Mouse (Mus musculus): ENCODE measurements around the gene Dhcr7. TPM values are rescaled to one million over a fixed set of nuclear protein-coding genes. Genes with fewer than 3 reads are reported as not detected.

Gene Dhcr7
- polyA plus RNA-seq, 1 experiment from 2014 or later: 10.8 TPM

- DNase-seq (ENCODE audit: low spot score) (no peak), ATAC-seq (no peak)
- TF ChIP-seq EP300 (IDR thresholded peaks at IDR 0.05): no peak
- no peak for TF ChIP-seq CTCF (IDR thresholded peaks at IDR 0.05)
- H3K4me3 ChIP-seq (ENCODE audit: low read depth, low read length): no peak overlapping the region
- H3K27ac ChIP-seq (ENCODE audit: low read length): no peak overlapping the region
- no peaks in the 10 kb centered on the region for H3K27me3 ChIP-seq (replicated peaks; ENCODE audit: insufficient read depth, low read length)
- H3K9ac ChIP-seq (replicated peaks; ENCODE audit: low read depth): no peak overlapping the region
- H3K4me2 ChIP-seq (replicated peaks; ENCODE audit: low read depth, low read length): no peak overlapping the region
- WGBS: 68% methylated on average over 4 of the region's 4 CpGs
- H3K9me3 ChIP-seq (ENCODE audit: low read length): no peaks in the 10 kb centered on the region
- H3K4me1 ChIP-seq (ENCODE audit: insufficient read depth, low read depth, low read length): no peaks in the 10 kb centered on the region
- H3K36me3 ChIP-seq (ENCODE audit: insufficient read depth, low read length): no peaks in the 10 kb centered on the region
Observed at GRCm38 (mm10) chr7:143868874-143869273, 45.9 kb downstream of the Dhcr7 start.

GRCm38 (mm10) chr7:143883717-143884116, 60.8 kb downstream of the Dhcr7 start:
- H3K9ac ChIP-seq (replicated peaks; ENCODE audit: low read depth): no peak overlapping the region
- no peak overlapping the region for H3K27ac ChIP-seq (ENCODE audit: low read length)
- WGBS: 75% methylated on average over 6 of the region's 6 CpGs

GRCm38 (mm10) chr7:143891146-143891545, 68.2 kb downstream of the Dhcr7 start:
- no peaks in the 10 kb centered on the region for H3K4me1 ChIP-seq (ENCODE audit: insufficient read depth, low read depth, low read length)
- H3K36me3 ChIP-seq (ENCODE audit: insufficient read depth, low read length): no peaks in the 10 kb centered on the region
- ATAC-seq: no peak
- WGBS: 83% methylated on average over 2 of the region's 2 CpGs
- no peak overlapping the region for H3K9ac ChIP-seq (replicated peaks; ENCODE audit: low read depth)
- no peak overlapping the region for H3K4me2 ChIP-seq (replicated peaks; ENCODE audit: low read depth, low read length)
- no peaks in the 10 kb centered on the region for H3K9me3 ChIP-seq (ENCODE audit: low read length)
- H3K27ac ChIP-seq (ENCODE audit: low read length): no peak overlapping the region
- TF ChIP-seq EP300 (IDR thresholded peaks at IDR 0.05) (no peak), CTCF (IDR thresholded peaks at IDR 0.05) (no peak)
- no peak overlapping the region for H3K4me3 ChIP-seq (ENCODE audit: low read depth, low read length)
- DNase-seq (ENCODE audit: low spot score): no peak
- H3K27me3 ChIP-seq (replicated peaks; ENCODE audit: insufficient read depth, low read length): no peaks in the 10 kb centered on the region

More at GRCm38 (mm10) chr7:143883717-143884116, 60.8 kb downstream of the Dhcr7 start:
- Histone ChIP-seq H3K27me3 (replicated peaks; ENCODE audit: insufficient read depth, low read length) (no peaks in the 10 kb centered on the region), H3K4me2 (replicated peaks; ENCODE audit: low read depth, low read length) (no peak overlapping the region), H3K4me1 (ENCODE audit: insufficient read depth, low read depth, low read length) (no peaks in the 10 kb centered on the region), H3K36me3 (ENCODE audit: insufficient read depth, low read length) (no peaks in the 10 kb centered on the region), H3K4me3 (ENCODE audit: low read depth, low read length) (no peak overlapping the region), H3K9me3 (ENCODE audit: low read length) (no peaks in the 10 kb centered on the region)
- no peak for TF ChIP-seq EP300 (IDR thresholded peaks at IDR 0.05)
- TF ChIP-seq CTCF (IDR thresholded peaks at IDR 0.05): no peak
- DNase-seq (ENCODE audit: low spot score) (no peak), ATAC-seq (no peak)

- WGBS: 74% methylated on average over 2 of the region's 2 CpGs
- no peaks in the 10 kb centered on the region for H3K4me1 ChIP-seq (ENCODE audit: insufficient read depth, low read depth, low read length)
Observed at GRCm38 (mm10) chr7:143892361-143892760, 69.4 kb downstream of the Dhcr7 start.

More at GRCm38 (mm10) chr7:143892361-143892760, 69.4 kb downstream of the Dhcr7 start:
- ATAC-seq (no peak), DNase-seq (ENCODE audit: low spot score) (no peak)
- no peak overlapping the region for H3K27ac ChIP-seq (ENCODE audit: low read length)
- H3K36me3 ChIP-seq (ENCODE audit: insufficient read depth, low read length): no peaks in the 10 kb centered on the region
- no peaks in the 10 kb centered on the region for H3K9me3 ChIP-seq (ENCODE audit: low read length)
- no peaks in the 10 kb centered on the region for H3K27me3 ChIP-seq (replicated peaks; ENCODE audit: insufficient read depth, low read length)
- H3K4me3 ChIP-seq (ENCODE audit: low read depth, low read length): no peak overlapping the region
- H3K9ac ChIP-seq (replicated peaks; ENCODE audit: low read depth): no peak overlapping the region
- TF ChIP-seq CTCF (IDR thresholded peaks at IDR 0.05) (no peak), EP300 (IDR thresholded peaks at IDR 0.05) (no peak)
- no peak overlapping the region for H3K4me2 ChIP-seq (replicated peaks; ENCODE audit: low read depth, low read length)

Small RNAs within 50 kb of the gene (microRNA-seq; reads per million reads assigned to microRNA genes)
- gene Gm22064: not detected

Other genes with a start within 250 kb of the Dhcr7 start
- 24.4 and 26.4 TPM in 2 replicates for gene Cars, start 223.1 kb upstream of the Dhcr7 start, polyA plus RNA-seq (2015; fragmentation: Nextera tagmentation; extraction: Ambion mirVana)
- 1.0 and 1.2 TPM in 2 replicates for gene Tnfrsf26, start 194.4 kb upstream of the Dhcr7 start, polyA plus RNA-seq (2015; fragmentation: Nextera tagmentation; extraction: Ambion mirVana)
- 4.6 and 5.3 TPM in 2 replicates for gene Tnfrsf22, start 173.5 kb upstream of the Dhcr7 start, polyA plus RNA-seq (2015; fragmentation: Nextera tagmentation; extraction: Ambion mirVana)
- gene Tnfrsf23, start 137.3 kb upstream of the Dhcr7 start, polyA plus RNA-seq (2015; fragmentation: Nextera tagmentation; extraction: Ambion mirVana): 2.2 and 3.0 TPM in 2 replicates
- 47.6 and 56.8 TPM in 2 replicates for gene Osbpl5, start 66.2 kb upstream of the Dhcr7 start, polyA plus RNA-seq (2015; fragmentation: Nextera tagmentation; extraction: Ambion mirVana)
- not detected in 2 replicates for gene Mrgprg, start 56.2 kb upstream of the Dhcr7 start, polyA plus RNA-seq (2015; fragmentation: Nextera tagmentation; extraction: Ambion mirVana)
- 0.67 and 0.72 TPM in 2 replicates for gene Mrgpre, start 38.6 kb upstream of the Dhcr7 start, polyA plus RNA-seq (2015; fragmentation: Nextera tagmentation; extraction: Ambion mirVana)
- 5.0 and 5.2 TPM in 2 replicates for gene Nadsyn1, start 296 bp upstream of the Dhcr7 start, polyA plus RNA-seq (2015; fragmentation: Nextera tagmentation; extraction: Ambion mirVana)
- not detected in 2 replicates for gene Gm498, start 43.7 kb downstream of the Dhcr7 start, polyA plus RNA-seq (2015; fragmentation: Nextera tagmentation; extraction: Ambion mirVana)
- 0.76 and 1.2 TPM in 2 replicates for gene Shank2, start 178.8 kb downstream of the Dhcr7 start, polyA plus RNA-seq (2015; fragmentation: Nextera tagmentation; extraction: Ambion mirVana)

All from lung, postnatal 0 days (tissue).